Mouse (Mus musculus): ENCODE results near the gene Selenof. TPM values are rescaled to one million over a fixed set of nuclear protein-coding genes. Genes with fewer than 3 reads are reported as not detected.

Selenof gene
- total and polyA plus RNA-seq, 3 experiments = 265 to 1,760 (median 316) TPM

GRCm38 (mm10) chr3:144535056-144535455, 35.0 kb upstream of the Selenof start:
- no peaks in the 10 kb centered on the region for H3K4me1 ChIP-seq (ENCODE audit: control insufficient read depth in 1 of 2, insufficient read depth in 2 of 2, low read length in 2 of 2)
- TF ChIP-seq POLR2AphosphoS2 (IDR thresholded peaks at IDR 0.05; ENCODE audit: low read length) = no peak
- no peak for TF ChIP-seq NELFE (IDR thresholded peaks at IDR 0.05; ENCODE audit: low read depth, low read length)
- no peak for TF ChIP-seq RCOR1 (IDR thresholded peaks at IDR 0.05; ENCODE audit: low read depth, low read length)
- TF ChIP-seq BHLHE40 (IDR thresholded peaks at IDR 0.05; ENCODE audit: borderline replicate concordance, low read depth, low read length) = no peak
- no peak for TF ChIP-seq GABPA (IDR thresholded peaks at IDR 0.05; ENCODE audit: low read depth, low read length)
- TF ChIP-seq TAL1 (IDR thresholded peaks at IDR 0.05; ENCODE audit: low read length) = no peak
- TF ChIP-seq UBTF (IDR thresholded peaks at IDR 0.05; ENCODE audit: borderline replicate concordance, insufficient read depth, low read depth, low read length) = no peak
- TF ChIP-seq MYB (IDR thresholded peaks at IDR 0.05; ENCODE audit: low read depth, low read length) = no peak
- TF ChIP-seq POLR2AphosphoS5 (IDR thresholded peaks at IDR 0.05; ENCODE audit: borderline replicate concordance, low read depth, low read length) = no peak
- TF ChIP-seq SIN3A (IDR thresholded peaks at IDR 0.05; ENCODE audit: low read length) = no peak
- H3K4me3 ChIP-seq (ENCODE audit: control insufficient read depth in 1 of 2, insufficient read depth in 1 of 2, low read depth in 2 of 2, low read length in 2 of 2) = no peak overlapping the region

GRCm38 (mm10) chr3:144537078-144537855, 32.8 kb upstream of the Selenof start:
- H3K4me3 ChIP-seq (ENCODE audit: control insufficient read depth in 1 of 2, insufficient read depth in 1 of 2, low read depth in 2 of 2, low read length in 2 of 2) = no peak overlapping the region
- peaks cover 0 to 7% of the 10 kb centered on the region in 2 experiments; a peak in 2 of 4 replicates for H3K36me3 ChIP-seq (ENCODE audit: control insufficient read depth in 1 of 2, insufficient read depth in 2 of 2, low read length in 2 of 2)
- peaks cover 17% of the 10 kb centered on the region for H3K79me2 ChIP-seq (ENCODE audit: control insufficient read depth, insufficient read depth, low read length, poor library complexity)
- no peak overlapping the region for H3K27ac ChIP-seq (ENCODE audit: control insufficient read depth, low read depth, low read length)
- peaks cover 5 to 6% of the 10 kb centered on the region in 2 experiments; a peak in 3 of 4 replicates for H3K4me1 ChIP-seq (ENCODE audit: control insufficient read depth in 1 of 2, insufficient read depth in 2 of 2, low read length in 2 of 2)
- no peak overlapping the region for H3K9ac ChIP-seq (ENCODE audit: control insufficient read depth, low read depth, low read length, poor library complexity, severe bottlenecking)
- no peaks in the 10 kb centered on the region for H3K27me3 ChIP-seq (ENCODE audit: control insufficient read depth in 1 of 2, insufficient read depth in 2 of 2, low read length in 2 of 2)
- TF ChIP-seq ZKSCAN1 (IDR thresholded peaks at IDR 0.05; ENCODE audit: low read depth, low read length) (peak; percentile 85), CTCF (IDR thresholded peaks at IDR 0.05 in 2 of 3, conservative IDR thresholded peaks at IDR 0.05 in 1 of 3; ENCODE audit: control insufficient read depth in 1 of 3, insufficient read depth in 1 of 3, low read depth in 2 of 3, low read length in 3 of 3, poor library complexity in 1 of 3, severe bottlenecking in 1 of 3) (no peak), E2F4 (IDR thresholded peaks at IDR 0.05; ENCODE audit: borderline replicate concordance, low read depth, low read length) (no peak), EP300 (IDR thresholded peaks at IDR 0.05; ENCODE audit: low read depth in 1 of 2, low read length in 2 of 2) (no peak), RCOR1 (IDR thresholded peaks at IDR 0.05; ENCODE audit: low read depth, low read length) (no peak), ZNF384 (IDR thresholded peaks at IDR 0.05; ENCODE audit: low read depth, low read length) (no peak), POLR2AphosphoS2 (IDR thresholded peaks at IDR 0.05; ENCODE audit: low read length) (no peak)
- no peak for DNase-seq (ENCODE audit: low read depth, low spot score)
- no peaks in the 10 kb centered on the region for H3K9me3 ChIP-seq (replicated peaks; ENCODE audit: insufficient read depth, low read length)

More at GRCm38 (mm10) chr3:144535056-144535455, 35.0 kb upstream of the Selenof start:
- Histone ChIP-seq H3K27me3 (ENCODE audit: control insufficient read depth in 1 of 2, insufficient read depth in 2 of 2, low read length in 2 of 2) (no peaks in the 10 kb centered on the region), H3K27ac (ENCODE audit: control insufficient read depth, low read depth, low read length) (no peak overlapping the region), H3K36me3 (ENCODE audit: control insufficient read depth in 1 of 2, insufficient read depth in 2 of 2, low read length in 2 of 2) (no peaks in the 10 kb centered on the region), H3K79me2 (ENCODE audit: control insufficient read depth, insufficient read depth, low read length, poor library complexity) (peaks cover 20% of the 10 kb centered on the region), H3K9ac (ENCODE audit: control insufficient read depth, low read depth, low read length, poor library complexity, severe bottlenecking) (no peak overlapping the region), H3K9me3 (replicated peaks; ENCODE audit: insufficient read depth, low read length) (no peaks in the 10 kb centered on the region)
- DNase-seq (ENCODE audit: low read depth, low spot score) = no peak

Data from MEL (cell line).